8 mouse cellular contexts compared by ENCODE assay signal in the genomic region with DNA sequence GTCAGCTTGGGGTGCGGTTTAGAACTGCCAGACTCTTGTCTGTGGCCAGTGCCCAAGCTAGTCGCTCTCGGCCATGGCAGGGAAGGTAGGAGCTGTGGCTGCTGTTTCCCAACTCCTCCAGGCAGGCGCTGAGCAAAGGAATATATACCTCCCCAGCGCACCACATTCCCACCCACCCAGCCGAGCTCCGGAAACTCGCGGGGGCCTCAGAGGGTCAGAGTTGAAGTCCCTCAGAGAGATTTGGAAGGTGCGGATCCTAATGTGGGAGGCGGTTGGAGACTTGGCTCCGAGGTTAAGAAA. TPM values are rescaled to one million over a fixed set of nuclear protein-coding genes. Genes with fewer than 3 reads are reported as not detected.
DNase-seq lines count a peak whose midpoint lies in the region; ATAC-seq lines count a peak whose summit lies in the region.

No protein-coding gene starts in this region.

- H3K36me3 ChIP-seq in kidney, embryonic 16.5 days (ENCODE audit: insufficient read depth, low read length): no peaks in the 10 kb centered on the region
- H3K36me3 ChIP-seq in embryonic facial prominence, embryonic 11.5 days (replicated peaks; ENCODE audit: control insufficient read depth, insufficient read depth, low read depth, low read length): no peaks in the 10 kb centered on the region
- H3K36me3 ChIP-seq in hindbrain, embryonic 15.5 days: no peaks in the 10 kb centered on the region
- no peaks in the 10 kb centered on the region for H3K36me3 ChIP-seq in midbrain, embryonic 15.5 days (replicated peaks)

- H3K27me3 ChIP-seq in kidney, embryonic 16.5 days (ENCODE audit: insufficient read depth, low read length): no peaks in the 10 kb centered on the region
- no peaks in the 10 kb centered on the region for H3K27me3 ChIP-seq in embryonic facial prominence, embryonic 11.5 days (ENCODE audit: control insufficient read depth, insufficient read depth, low read length)
- no peaks in the 10 kb centered on the region for H3K27me3 ChIP-seq in hindbrain, embryonic 15.5 days
- no peaks in the 10 kb centered on the region for H3K27me3 ChIP-seq in midbrain, embryonic 15.5 days (replicated peaks)

- peak overlapping the region; percentile 50 for H3K4me3 ChIP-seq in kidney, embryonic 16.5 days (ENCODE audit: low read length)
- peak overlapping the region; percentile 35 for H3K4me3 ChIP-seq in embryonic facial prominence, embryonic 11.5 days (ENCODE audit: low read depth, low read length)
- H3K4me3 ChIP-seq in hindbrain, embryonic 15.5 days: peak overlapping the region; percentile 59
- H3K4me3 ChIP-seq in midbrain, embryonic 15.5 days: peak overlapping the region; percentile 59

- WGBS in kidney, embryonic 16.5 days: 15% methylated on average over 12 of the region's 12 CpGs
- WGBS in embryonic facial prominence, embryonic 11.5 days: 18% methylated on average over 12 of the region's 12 CpGs
- WGBS in hindbrain, embryonic 15.5 days: 19% methylated on average over 12 of the region's 12 CpGs
- 17% methylated on average over 12 of the region's 12 CpGs for WGBS in midbrain, embryonic 15.5 days

- no peaks in the 10 kb centered on the region for H3K9me3 ChIP-seq in kidney, embryonic 16.5 days (ENCODE audit: low read length)
- no peaks in the 10 kb centered on the region for H3K9me3 ChIP-seq in embryonic facial prominence, embryonic 11.5 days (replicated peaks; ENCODE audit: control insufficient read depth, low read length)
- H3K9me3 ChIP-seq in hindbrain, embryonic 15.5 days: no peaks in the 10 kb centered on the region
- no peaks in the 10 kb centered on the region for H3K9me3 ChIP-seq in midbrain, embryonic 15.5 days

- no peak; the same call in 1 of the 2 replicates for ATAC-seq in kidney, embryonic 16.5 days (ENCODE audit: low FRiP score, low TSS enrichment)
- no peak; the same call in 1 of the 2 replicates for ATAC-seq in embryonic facial prominence, embryonic 11.5 days (replicated peaks; ENCODE audit: insufficient number of reproducible peaks, low FRiP score, low TSS enrichment, low read depth)
- no peak for ATAC-seq in hindbrain, embryonic 15.5 days (ENCODE audit: low FRiP score, low read depth)
- ATAC-seq in midbrain, embryonic 15.5 days (replicated peaks): no peak
- ATAC-seq in inflammation-experienced regulatory T-cells, adult 6 months: no peak

- H3K4me1 ChIP-seq in kidney, embryonic 16.5 days (ENCODE audit: insufficient read depth, low read length): no peaks in the 10 kb centered on the region
- no peaks in the 10 kb centered on the region for H3K4me1 ChIP-seq in embryonic facial prominence, embryonic 11.5 days (ENCODE audit: control insufficient read depth, insufficient read depth, low read length)
- H3K4me1 ChIP-seq in hindbrain, embryonic 15.5 days (replicated peaks): peaks cover 7% of the 10 kb centered on the region; the same call in 1 of the 2 replicates
- peaks cover 6% of the 10 kb centered on the region for H3K4me1 ChIP-seq in midbrain, embryonic 15.5 days

- H3K4me2 ChIP-seq in kidney, embryonic 16.5 days (replicated peaks; ENCODE audit: low read depth, low read length): peak overlapping the region; percentile 86
- peak overlapping the region; percentile 44 for H3K4me2 ChIP-seq in embryonic facial prominence, embryonic 11.5 days (ENCODE audit: low read depth, low read length)
- peak overlapping the region; percentile 90 for H3K4me2 ChIP-seq in hindbrain, embryonic 15.5 days
- H3K4me2 ChIP-seq in midbrain, embryonic 15.5 days: peak overlapping the region; percentile 92

- peak overlapping the region; percentile 60 for H3K9ac ChIP-seq in kidney, embryonic 16.5 days (replicated peaks; ENCODE audit: low read length)
- H3K9ac ChIP-seq in embryonic facial prominence, embryonic 11.5 days (replicated peaks; ENCODE audit: low read length): peak overlapping the region; percentile 43
- peak overlapping the region; percentile 73 for H3K9ac ChIP-seq in hindbrain, embryonic 15.5 days
- H3K9ac ChIP-seq in midbrain, embryonic 15.5 days: peak overlapping the region; percentile 48

- no peak overlapping the region for H3K27ac ChIP-seq in kidney, embryonic 16.5 days (ENCODE audit: low read length)
- no peak overlapping the region for H3K27ac ChIP-seq in embryonic facial prominence, embryonic 11.5 days (replicated peaks; ENCODE audit: low read depth, low read length)
- no peak overlapping the region for H3K27ac ChIP-seq in hindbrain, embryonic 15.5 days (replicated peaks)
- H3K27ac ChIP-seq in midbrain, embryonic 15.5 days: no peak overlapping the region

- DNase-seq in kidney, postnatal 25 days: no peak
- no peak for DNase-seq in embryonic facial prominence, embryonic 11.5 days (ENCODE audit: low spot score)
- no peak for DNase-seq in frontal cortex, postnatal 25 days (ENCODE audit: low spot score in 2 of 2)
- no peak for DNase-seq in cerebellum, adult 9-11 months

RNA-seq across cellular contexts. Expression of a gene that starts 8.9 kb away (rescaled TPM):
- polyA plus RNA-seq in kidney, embryonic 16.5 days (2015; fragmentation: Nextera tagmentation; extraction: Ambion mirVana): not detected in 2 replicates
- not detected in 2 replicates for polyA plus RNA-seq in embryonic facial prominence, embryonic 11.5 days (2014; fragmentation: Nextera tagmentation; extraction: Ambion mirVana)
- polyA plus RNA-seq in hindbrain, embryonic 15.5 days (2015; fragmentation: Nextera tagmentation; extraction: Ambion mirVana): not detected in 2 replicates
- polyA plus RNA-seq in midbrain, embryonic 15.5 days (2015; fragmentation: Nextera tagmentation; extraction: Ambion mirVana): not detected in 2 replicates
- not detected for polyA plus RNA-seq in inflammation-experienced regulatory T-cells, adult 6 months (2017; shearing (Covaris generic))
